ENCODE assay signal across 23 mouse cellular contexts in genomic region chr5:134441105-134441504, GRCm38 (mm10). TPM values are rescaled to one million over a fixed set of nuclear protein-coding genes. Genes with fewer than 3 reads are reported as not detected.
DNase-seq lines count a peak whose midpoint lies in the region; ATAC-seq and TF ChIP-seq lines count a peak whose summit lies in the region.
"Had no signal": no experiment of that assay in that cellular context is flagged by ENCODE, and none has a peak within 500 bp of the region (broad histone marks: within the 10 kb centered on the region; RNA-seq: fewer than 3 reads in every experiment).

No protein-coding gene starts in this region.

- H3K27me3 ChIP-seq in embryonic facial prominence, embryonic 14.5 days (replicated peaks; ENCODE audit: control insufficient read depth, insufficient read depth, low read length): no peaks in the 10 kb centered on the region
- H3K27me3 ChIP-seq in embryonic facial prominence, embryonic 10.5 days (replicated peaks; ENCODE audit: low read depth, poor library complexity, severe bottlenecking): no peaks in the 10 kb centered on the region
- no peaks in the 10 kb centered on the region for H3K27me3 ChIP-seq in heart, embryonic 15.5 days
- no peaks in the 10 kb centered on the region for H3K27me3 ChIP-seq in heart, adult 2 months (ENCODE audit: control insufficient read depth, insufficient read depth, low read length)
- no peaks in the 10 kb centered on the region for H3K27me3 ChIP-seq in E14TG2a.4 (ENCODE audit: insufficient read depth, low read length)
- H3K27me3 ChIP-seq: intestine, embryonic 15.5 days had no signal

- peak; percentile 40 for DNase-seq in embryonic facial prominence, embryonic 14.5 days (ENCODE audit: low spot score)
- no peak for DNase-seq in embryonic facial prominence, embryonic 10.5 days (ENCODE audit: low spot score)
- DNase-seq in heart, adult 2 months: no peak
- peak; percentile 81 for DNase-seq in ZHBTc4 (ENCODE audit: low read depth, low spot score)
- no peak for DNase-seq in ovary, adult 18-20 months (ENCODE audit: low spot score)
- DNase-seq in adrenal gland, adult 2 months: no peak
- DNase-seq: adrenal gland, postnatal 10 days; cerebellum, adult 11 months; cerebellum, postnatal 10 days; gastrocnemius, postnatal 10 days; kidney, postnatal 4 days; layer of hippocampus, adult 9-11 months; lung, adult 2 months; lung, postnatal 4 days; right cerebral cortex, postnatal 4 days; thymus, postnatal 36 days had no signal

- H3K36me3 ChIP-seq in embryonic facial prominence, embryonic 14.5 days (ENCODE audit: control insufficient read depth, insufficient read depth, low read length): peaks cover 20% of the 10 kb centered on the region; the same call in 1 of the 2 replicates
- H3K36me3 ChIP-seq in embryonic facial prominence, embryonic 10.5 days (replicated peaks): peaks cover 94% of the 10 kb centered on the region
- H3K36me3 ChIP-seq in heart, embryonic 15.5 days: peaks cover 4% of the 10 kb centered on the region; the same call in 1 of the 2 replicates
- no peaks in the 10 kb centered on the region for H3K36me3 ChIP-seq in heart, adult 2 months (ENCODE audit: control insufficient read depth, insufficient read depth, low read length)
- peaks cover 60% of the 10 kb centered on the region for H3K36me3 ChIP-seq in E14TG2a.4 (ENCODE audit: insufficient read depth, low read length)

- no peak for TF ChIP-seq POLR2A in heart, adult 2 months (IDR thresholded peaks at IDR 0.05; ENCODE audit: insufficient read depth, low read depth, low read length)

- no peaks in the 10 kb centered on the region; the same call in 1 of the 2 replicates for H3K9me3 ChIP-seq in embryonic facial prominence, embryonic 14.5 days (ENCODE audit: control insufficient read depth, low read length)
- peaks cover 22% of the 10 kb centered on the region for H3K9me3 ChIP-seq in embryonic facial prominence, embryonic 10.5 days
- H3K9me3 ChIP-seq in heart, embryonic 15.5 days (replicated peaks): no peaks in the 10 kb centered on the region
- H3K9me3 ChIP-seq in E14TG2a.4 (ENCODE audit: low read length): peaks cover 26% of the 10 kb centered on the region
- H3K9me3 ChIP-seq: intestine, embryonic 15.5 days had no signal

- intact Hi-C loops in heart, adult 2 months (cut with DNase I): no loop called here

- H3K4me1 ChIP-seq in embryonic facial prominence, embryonic 14.5 days (ENCODE audit: control insufficient read depth, insufficient read depth, low read length): peaks cover 41% of the 10 kb centered on the region
- peaks cover 39% of the 10 kb centered on the region for H3K4me1 ChIP-seq in embryonic facial prominence, embryonic 10.5 days
- peaks cover 70% of the 10 kb centered on the region for H3K4me1 ChIP-seq in heart, embryonic 15.5 days (replicated peaks)
- peaks cover 20% of the 10 kb centered on the region for H3K4me1 ChIP-seq in heart, adult 2 months (ENCODE audit: control insufficient read depth, insufficient read depth, low read length)
- peaks cover 99% of the 10 kb centered on the region for H3K4me1 ChIP-seq in E14TG2a.4 (replicated peaks; ENCODE audit: low read depth, low read length)

- H3K4me3 ChIP-seq in embryonic facial prominence, embryonic 14.5 days (ENCODE audit: low read depth, low read length): no peak overlapping the region
- no peak overlapping the region for H3K4me3 ChIP-seq in embryonic facial prominence, embryonic 10.5 days
- H3K4me3 ChIP-seq in heart, embryonic 15.5 days: no peak overlapping the region
- no peak overlapping the region for H3K4me3 ChIP-seq in heart, adult 2 months
- 0 out of 2 replicates have a peak overlapping the region, but pooled peaks have one; percentile 5 for H3K4me3 ChIP-seq in E14TG2a.4 (replicated peaks; ENCODE audit: low read length)
- H3K4me3 ChIP-seq: intestine, embryonic 15.5 days had no signal

- peak overlapping the region; percentile 63; the same call in 1 of the 2 replicates for H3K27ac ChIP-seq in embryonic facial prominence, embryonic 14.5 days (replicated peaks; ENCODE audit: low read depth, low read length)
- no peak overlapping the region for H3K27ac ChIP-seq in embryonic facial prominence, embryonic 10.5 days (replicated peaks)
- peak overlapping the region; percentile 73 for H3K27ac ChIP-seq in heart, embryonic 15.5 days
- H3K27ac ChIP-seq in heart, adult 2 months: no peak overlapping the region
- H3K27ac ChIP-seq: hindbrain, embryonic 14.5 days had no signal

- H3K4me2 ChIP-seq in embryonic facial prominence, embryonic 14.5 days (ENCODE audit: low read depth, low read length): no peak overlapping the region
- peak overlapping the region; percentile 50; the same call in 1 of the 2 replicates for H3K4me2 ChIP-seq in heart, embryonic 15.5 days
- H3K4me2 ChIP-seq: hindbrain, embryonic 14.5 days; intestine, embryonic 15.5 days; liver, embryonic 11.5 days had no signal

- no peak for TF ChIP-seq CTCF in heart, adult 2 months (IDR thresholded peaks at IDR 0.05)
- no peak for TF ChIP-seq CTCF in E14TG2a.4 (conservative IDR thresholded peaks at IDR 0.05; ENCODE audit: low read length)

- 54% methylated on average over 3 of the region's 3 CpGs for WGBS in embryonic facial prominence, embryonic 14.5 days
- 81% methylated on average over 3 of the region's 3 CpGs for WGBS in embryonic facial prominence, embryonic 10.5 days
- WGBS in heart, embryonic 15.5 days: 24% methylated on average over 3 of the region's 3 CpGs
- WGBS in heart, adult 2 months: 35% methylated on average over 3 of the region's 3 CpGs

- ATAC-seq in embryonic facial prominence, embryonic 14.5 days (ENCODE audit: low read depth): no peak
- no peak for ATAC-seq in heart, embryonic 15.5 days (replicated peaks; ENCODE audit: insufficient number of reproducible peaks, insufficient read depth, low FRiP score, low read depth)
- ATAC-seq: CD4-positive, CD25-positive, alpha-beta regulatory T cell, adult 4 months; intestine, embryonic 15.5 days; midbrain, embryonic 16.5 days had no signal

- H3K9ac ChIP-seq in embryonic facial prominence, embryonic 14.5 days (ENCODE audit: low read depth, low read length): no peak overlapping the region
- H3K9ac ChIP-seq in heart, embryonic 15.5 days: no peak overlapping the region
- H3K9ac ChIP-seq in heart, adult 2 months (ENCODE audit: low read depth, low read length): no peak overlapping the region
- H3K9ac ChIP-seq: hindbrain, embryonic 14.5 days; intestine, embryonic 15.5 days had no signal

- peaks cover 2% of the 10 kb centered on the region; the same call in 1 of the 2 replicates for H3K79me2 ChIP-seq in heart, adult 2 months (replicated peaks; ENCODE audit: control insufficient read depth, insufficient read depth, low read length)

- no peak for TF ChIP-seq EP300 in heart, adult 2 months (IDR thresholded peaks at IDR 0.05; ENCODE audit: insufficient read depth, low read depth, low read length)

RNA-seq across cellular contexts. Expression of gene Gtf2ird1, which starts 15.4 kb away (rescaled TPM):
- 80.3 and 91.2 TPM in 2 replicates for polyA plus RNA-seq in embryonic facial prominence, embryonic 14.5 days (2014; fragmentation: Nextera tagmentation; extraction: Ambion mirVana)
- 114 and 122 TPM in 2 replicates for polyA plus RNA-seq in embryonic facial prominence, embryonic 10.5 days (2016; fragmentation: Nextera tagmentation; extraction: Ambion mirVana)
- polyA plus RNA-seq in heart, embryonic 15.5 days (2015; fragmentation: Nextera tagmentation; extraction: Ambion mirVana): 47.3 and 57.5 TPM in 2 replicates
- 10 to 100 TPM; 23.8 to 26.4 TPM for total RNA-seq in heart, adult 2 months (2021)
- polyA plus RNA-seq in heart, adult 2 months (2012; rRNA removed): 13.4 and 18.0 TPM in 2 replicates
- 10 to 100 TPM; 51.6 to 66.0 TPM for total RNA-seq in adrenal gland, adult 2 months (2021)
- polyA plus RNA-seq in adrenal gland, adult 2 months (2012; rRNA removed): 21.2 and 21.3 TPM in 2 replicates

Comparison
In these comparisons a context has a peak if more than half of its experiments do, and no peak if none do; other contexts are left out.
1. DNase-seq: peak in embryonic facial prominence, embryonic 14.5 days (single experiment) and ZHBTc4 (single experiment); none in embryonic facial prominence, embryonic 10.5 days (single experiment), heart, adult 2 months (0 of 2), ovary, adult 18-20 months (single experiment) and adrenal gland, adult 2 months (single experiment).
2. H3K27ac ChIP-seq: peak in embryonic facial prominence, embryonic 14.5 days (single experiment) and heart, embryonic 15.5 days (single experiment); none in embryonic facial prominence, embryonic 10.5 days (single experiment) and heart, adult 2 months (single experiment).